Mouse (Mus musculus): Measurements from ENCODE around the gene Cpt1c. TPM values are rescaled to one million over a fixed set of nuclear protein-coding genes. Genes with fewer than 3 reads are reported as not detected.

Gene Cpt1c
- total and polyA plus RNA-seq, 2 experiments from 2014 or later: 49.6 to 73.1 TPM

DNA sequence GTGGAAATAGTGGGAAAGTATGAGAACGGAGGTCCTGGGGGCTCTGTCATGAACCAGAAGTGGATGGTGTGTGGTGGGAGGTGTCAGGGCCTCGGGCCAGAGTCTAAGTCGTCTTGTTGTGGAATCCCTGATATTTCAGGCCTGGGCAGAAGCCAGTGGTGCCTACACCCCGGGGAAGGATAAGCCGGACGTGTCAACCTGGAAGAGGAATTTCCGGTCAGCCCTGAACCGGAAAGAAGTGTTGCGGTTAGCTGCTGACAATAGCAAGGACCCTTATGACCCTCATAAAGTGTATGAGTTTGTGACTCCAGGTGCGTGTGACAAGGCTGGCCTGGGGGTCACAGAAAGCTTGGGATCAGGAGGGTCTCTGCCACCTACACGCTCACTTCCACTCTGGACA lies 25.1 kb upstream of the Cpt1c start:
- ATAC-seq (no peak), DNase-seq (no peak)
- H3K27ac ChIP-seq (ENCODE audit: low read depth, low read length): no peak overlapping the region
- TF ChIP-seq CTCF (IDR thresholded peaks at IDR 0.05; ENCODE audit: low read depth): no peak
- no peak overlapping the region for H3K4me2 ChIP-seq (ENCODE audit: low read depth)
- peaks cover 4% of the 10 kb centered on the region; the same call in 1 of the 2 replicates for H3K4me1 ChIP-seq (ENCODE audit: insufficient read depth)
- H3K27me3 ChIP-seq (ENCODE audit: insufficient read depth, low read length): no peaks in the 10 kb centered on the region
- WGBS: 86% methylated on average over 11 of the region's 11 CpGs
- no peak overlapping the region for H3K9ac ChIP-seq
- peaks cover 45% of the 10 kb centered on the region for H3K36me3 ChIP-seq (ENCODE audit: insufficient read depth)
- H3K9me3 ChIP-seq (ENCODE audit: low read length): no peaks in the 10 kb centered on the region
- H3K4me3 ChIP-seq (ENCODE audit: low read depth, low read length): no peak overlapping the region

DNA sequence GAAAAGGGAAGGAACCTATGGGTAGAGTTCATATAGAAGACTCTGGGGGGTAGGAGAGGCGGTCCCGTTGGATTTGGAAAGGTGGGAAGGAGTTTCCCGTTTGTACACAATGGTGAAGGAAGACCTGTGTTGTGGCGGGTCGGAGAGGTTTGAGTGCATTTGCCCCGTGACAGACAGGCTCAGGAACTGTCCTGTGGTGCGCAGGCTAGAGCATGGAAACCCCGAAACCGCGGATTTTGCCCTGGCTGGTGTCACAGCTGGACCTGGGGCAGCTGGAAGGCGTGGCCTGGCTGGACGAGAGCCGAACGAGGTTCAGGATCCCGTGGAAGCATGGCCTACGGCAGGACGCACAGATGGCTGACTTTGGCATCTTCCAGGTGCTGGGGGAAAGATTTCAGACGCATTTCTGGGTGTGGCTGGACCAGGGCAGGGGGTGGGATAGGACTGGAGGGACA lies 23.9 kb upstream of the Cpt1c start, which contains the start of gene Bcl2l12:
TSS of gene Bcl2l12 (minus strand) at position 212 of the 455 bp plus-strand sequence.
- ATAC-seq (no peak), DNase-seq (no peak)
- peak within 1 kb of the TSS; percentile 62 for H3K9ac ChIP-seq
- no peaks in the 10 kb centered on the region for H3K9me3 ChIP-seq (ENCODE audit: low read length)
- H3K4me3 ChIP-seq (ENCODE audit: low read depth, low read length): peak within 1 kb of the TSS; percentile 53
- H3K4me2 ChIP-seq (ENCODE audit: low read depth): peak within 1 kb of the TSS; percentile 88
- 4% methylated on average over 18 of the region's 18 CpGs for WGBS
- H3K27ac ChIP-seq (ENCODE audit: low read depth, low read length): peak within 1 kb of the TSS; percentile 80
- peaks cover 35% of the 10 kb centered on the region for H3K36me3 ChIP-seq (ENCODE audit: insufficient read depth)
- H3K4me1 ChIP-seq (ENCODE audit: insufficient read depth): peaks cover 4% of the 10 kb centered on the region; the same call in 1 of the 2 replicates
- no peak for TF ChIP-seq CTCF (IDR thresholded peaks at IDR 0.05; ENCODE audit: low read depth)
- no peaks in the 10 kb centered on the region for H3K27me3 ChIP-seq (ENCODE audit: insufficient read depth, low read length)

DNA sequence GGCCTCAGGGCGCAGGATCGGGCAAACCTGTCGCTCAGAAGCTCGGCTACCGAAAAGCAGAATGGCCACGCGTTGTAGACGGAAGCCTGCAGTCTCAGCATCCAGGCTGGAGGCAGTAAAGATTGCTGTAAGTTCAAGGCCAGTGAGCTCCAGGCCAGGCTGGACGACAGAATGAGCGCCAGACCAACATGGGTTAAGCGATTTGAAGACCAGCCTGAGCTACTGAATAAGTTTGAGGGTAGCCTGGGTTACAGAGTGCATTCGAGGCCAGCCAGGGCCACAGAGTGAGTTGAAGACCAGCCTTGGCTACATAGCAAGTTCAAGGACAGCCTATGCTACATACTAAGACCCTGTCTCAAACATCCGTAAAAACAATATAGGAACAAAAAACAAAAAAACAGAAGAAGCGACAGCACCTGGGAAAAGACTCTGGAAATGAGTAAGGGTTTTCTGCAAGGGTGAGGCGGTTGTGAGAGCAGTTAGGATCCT lies 23.3 kb upstream of the Cpt1c start:
- H3K27me3 ChIP-seq (ENCODE audit: insufficient read depth, low read length): no peaks in the 10 kb centered on the region
- peaks cover 4% of the 10 kb centered on the region; the same call in 1 of the 2 replicates for H3K4me1 ChIP-seq (ENCODE audit: insufficient read depth)
- peaks cover 29% of the 10 kb centered on the region for H3K36me3 ChIP-seq (ENCODE audit: insufficient read depth)
- DNase-seq: no peak
- peak overlapping the region; percentile 88 for H3K4me2 ChIP-seq (ENCODE audit: low read depth)
- H3K27ac ChIP-seq (ENCODE audit: low read depth, low read length): peak overlapping the region; percentile 80
- no peak for ATAC-seq
- H3K4me3 ChIP-seq (ENCODE audit: low read depth, low read length): peak overlapping the region; percentile 53
- TF ChIP-seq CTCF (IDR thresholded peaks at IDR 0.05; ENCODE audit: low read depth): no peak
- 5% methylated on average over 15 of the region's 15 CpGs for WGBS
- no peaks in the 10 kb centered on the region for H3K9me3 ChIP-seq (ENCODE audit: low read length)
- H3K9ac ChIP-seq: peak overlapping the region; percentile 62

DNA sequence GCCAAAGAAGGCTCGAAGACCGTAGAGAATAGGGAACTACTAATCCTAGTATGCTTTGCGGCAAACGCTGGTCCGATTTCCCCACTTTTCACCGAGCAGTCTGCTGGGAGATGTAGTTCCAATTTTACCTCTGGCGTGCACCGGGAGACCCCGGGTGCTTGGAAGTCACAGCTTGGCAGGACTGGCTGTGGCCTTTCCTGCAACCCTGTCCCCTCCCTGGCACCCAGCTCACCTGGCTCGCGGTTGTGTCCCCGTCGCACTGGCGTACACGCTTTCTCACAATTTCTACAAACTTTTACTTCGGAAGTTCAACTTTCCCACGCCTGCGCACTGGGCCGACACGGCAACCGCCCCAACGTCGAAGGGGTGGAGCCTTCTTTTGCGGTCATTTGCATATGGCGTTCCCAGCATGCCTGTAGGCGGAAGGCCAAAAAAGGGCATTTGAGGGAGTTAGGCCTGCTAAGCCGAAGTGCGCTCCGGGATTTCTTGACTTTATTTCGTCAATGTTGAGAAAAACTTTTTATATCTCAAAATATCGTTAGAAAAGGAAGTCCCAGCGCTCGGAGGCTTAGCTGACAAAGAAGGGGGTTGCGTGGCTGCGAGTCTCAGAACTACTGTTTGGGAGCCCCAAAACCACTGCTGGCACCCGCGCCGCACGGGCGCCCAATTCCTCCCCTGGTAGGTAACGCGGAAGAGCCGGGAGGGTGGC lies 22.7 kb upstream of the Cpt1c start, which contains the start of gene Irf3:
TSS of gene Irf3 (plus strand) at position 418 of the 709 bp plus-strand sequence.
- Histone ChIP-seq H3K4me3 (ENCODE audit: low read depth, low read length) (peak within 1 kb of the TSS; percentile 53), H3K4me2 (ENCODE audit: low read depth) (peak within 1 kb of the TSS; percentile 88), H3K9me3 (ENCODE audit: low read length) (no peaks in the 10 kb centered on the region), H3K36me3 (ENCODE audit: insufficient read depth) (peaks cover 23% of the 10 kb centered on the region), H3K9ac (peak within 1 kb of the TSS; percentile 62), H3K4me1 (ENCODE audit: insufficient read depth) (peaks cover 4% of the 10 kb centered on the region; the same call in 1 of the 2 replicates), H3K27me3 (ENCODE audit: insufficient read depth, low read length) (no peaks in the 10 kb centered on the region), H3K27ac (ENCODE audit: low read depth, low read length) (peak within 1 kb of the TSS; percentile 80)
- peak; percentile 96 for ATAC-seq
- under 1% methylated on average over 43 of the region's 43 CpGs for WGBS
- TF ChIP-seq CTCF (IDR thresholded peaks at IDR 0.05; ENCODE audit: low read depth): no peak
- DNase-seq: peak; percentile 99

DNA sequence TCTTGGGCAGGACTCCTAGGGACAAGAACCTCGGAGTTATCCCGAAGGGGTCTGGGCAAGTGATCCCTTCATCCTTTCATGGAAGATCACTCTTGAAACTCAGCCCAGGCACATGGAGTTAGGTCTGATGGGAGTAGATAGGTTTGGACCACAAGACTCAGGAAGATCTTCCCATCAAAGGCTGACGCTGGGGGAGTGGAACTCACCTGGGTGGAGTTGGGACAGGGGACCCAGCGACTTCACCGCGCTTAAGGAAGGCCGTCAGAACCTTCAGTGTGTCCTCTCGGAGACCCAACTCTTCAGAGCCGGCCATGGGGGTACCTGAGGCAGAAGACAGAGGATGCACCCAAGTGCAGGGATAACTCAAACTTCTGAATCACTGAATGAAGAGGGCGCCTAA lies 22.0 kb upstream of the Cpt1c start:
- peaks cover 4% of the 10 kb centered on the region; the same call in 1 of the 2 replicates for H3K4me1 ChIP-seq (ENCODE audit: insufficient read depth)
- TF ChIP-seq CTCF (IDR thresholded peaks at IDR 0.05; ENCODE audit: low read depth): no peak
- ATAC-seq (no peak), DNase-seq (no peak)
- 12% methylated on average over 10 of the region's 10 CpGs for WGBS
- no peak overlapping the region for H3K9ac ChIP-seq
- H3K9me3 ChIP-seq (ENCODE audit: low read length): no peaks in the 10 kb centered on the region
- peak overlapping the region; percentile 88 for H3K4me2 ChIP-seq (ENCODE audit: low read depth)
- H3K27ac ChIP-seq (ENCODE audit: low read depth, low read length): no peak overlapping the region
- H3K27me3 ChIP-seq (ENCODE audit: insufficient read depth, low read length): no peaks in the 10 kb centered on the region
- peaks cover 16% of the 10 kb centered on the region for H3K36me3 ChIP-seq (ENCODE audit: insufficient read depth)
- peak overlapping the region; percentile 53 for H3K4me3 ChIP-seq (ENCODE audit: low read depth, low read length)

DNA sequence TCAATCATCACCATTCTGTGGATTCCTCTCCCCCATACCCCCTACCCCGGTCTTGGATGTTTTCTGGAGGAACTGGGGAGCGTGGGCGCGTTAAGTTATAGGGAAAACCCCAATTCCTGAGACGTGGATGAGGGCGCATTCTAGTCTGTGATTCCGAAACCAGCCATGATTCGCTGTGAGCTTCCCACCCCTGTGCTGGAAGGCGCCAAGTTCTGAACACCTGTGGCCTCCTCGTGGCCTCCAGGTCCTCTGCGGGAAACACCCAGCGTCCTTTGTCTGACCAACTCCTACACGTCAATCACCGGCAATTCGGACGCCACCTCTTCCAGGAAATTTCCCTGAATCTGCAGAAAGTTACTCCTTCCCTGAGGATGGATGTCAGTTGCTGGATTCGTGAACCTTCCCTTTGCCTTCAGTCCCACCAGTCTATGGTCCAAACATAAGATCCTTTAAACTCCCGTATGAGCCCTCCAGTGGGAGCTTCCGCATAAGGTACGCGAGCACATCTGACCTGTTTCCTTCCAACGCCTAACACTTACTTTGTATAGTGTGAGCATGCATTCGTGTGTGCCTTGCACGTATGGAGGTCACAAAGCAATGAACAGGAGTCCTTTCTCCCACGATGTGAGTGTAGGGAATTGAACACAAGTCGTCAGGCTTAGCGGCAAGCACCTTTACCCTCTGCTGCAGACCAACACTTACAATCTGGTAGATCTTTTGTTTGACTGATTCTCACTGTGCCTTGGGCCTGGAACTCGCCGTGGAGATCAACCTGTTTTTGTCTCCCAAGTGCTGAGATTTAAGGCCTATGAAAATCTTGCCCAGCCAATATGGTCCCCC lies 12.4 kb upstream of the Cpt1c start:
- peaks cover 9% of the 10 kb centered on the region for H3K36me3 ChIP-seq (ENCODE audit: insufficient read depth)
- H3K9ac ChIP-seq: peak overlapping the region; percentile 56
- no peaks in the 10 kb centered on the region for H3K9me3 ChIP-seq (ENCODE audit: low read length)
- H3K4me3 ChIP-seq (ENCODE audit: low read depth, low read length): peak overlapping the region; percentile 55
- H3K27me3 ChIP-seq (ENCODE audit: insufficient read depth, low read length): no peaks in the 10 kb centered on the region
- under 1% methylated on average over 29 of the region's 29 CpGs for WGBS
- H3K27ac ChIP-seq (ENCODE audit: low read depth, low read length): peak overlapping the region; percentile 89
- H3K4me2 ChIP-seq (ENCODE audit: low read depth): peak overlapping the region; percentile 54
- peaks cover 21% of the 10 kb centered on the region for H3K4me1 ChIP-seq (ENCODE audit: insufficient read depth)
- no peak for ATAC-seq
- TF ChIP-seq CTCF (IDR thresholded peaks at IDR 0.05; ENCODE audit: low read depth): 0 out of 2 replicates have a peak, but pooled peaks have one; percentile 5
- DNase-seq: peak; percentile 59

All from forebrain, postnatal 0 days (tissue).